In genomic region chr11:45840332-45840731, GRCm38 (mm10) we compare ENCODE assay signal across 22 mouse cellular contexts. TPM values are rescaled to one million over a fixed set of nuclear protein-coding genes. Genes with fewer than 3 reads are reported as not detected.
DNase-seq lines count a peak whose midpoint lies in the region; ATAC-seq and TF ChIP-seq lines count a peak whose summit lies in the region.
"Had no signal": no experiment of that assay in that cellular context is flagged by ENCODE, and none has a peak within 500 bp of the region (broad histone marks: within the 10 kb centered on the region; RNA-seq: fewer than 3 reads in every experiment).

No protein-coding gene starts in this region.

- H3K36me3 ChIP-seq in CH12.LX (replicated peaks in 1 of 2; ENCODE audit: control insufficient read depth in 1 of 2, insufficient read depth in 1 of 2, low read length in 1 of 2), result no peaks in the 10 kb centered on the region
- H3K36me3 ChIP-seq in myocyte (ENCODE audit: control insufficient read depth, insufficient read depth), result no peaks in the 10 kb centered on the region
- no peaks in the 10 kb centered on the region for H3K36me3 ChIP-seq in midbrain, embryonic 11.5 days (ENCODE audit: control insufficient read depth, insufficient read depth, low read length)
- no peaks in the 10 kb centered on the region for H3K36me3 ChIP-seq in midbrain, embryonic 15.5 days (replicated peaks)
- H3K36me3 ChIP-seq: G1E had no signal

- dilution Hi-C loops in CH12.LX (cut with MboI; ENCODE audit: extremely low pct_ligation_motif_present, extremely low pct_unique_long_range_greater_than_20kb, low sequenced_read_pairs), result no loop called here

- TF ChIP-seq EP300 in CH12.LX (IDR thresholded peaks at IDR 0.05; ENCODE audit: low read length), result peak; percentile 60; the same call in 1 of the 2 replicates

- H3K4me3 ChIP-seq in CH12.LX (replicated peaks in 1 of 3; ENCODE audit: low read depth in 2 of 3, low read length in 2 of 3, poor library complexity in 1 of 3) (no peak overlapping the region), myocyte (no peak overlapping the region)
- no peak overlapping the region for H3K4me3 ChIP-seq in midbrain, embryonic 11.5 days (ENCODE audit: low read depth, low read length)
- H3K4me3 ChIP-seq in midbrain, embryonic 15.5 days, result no peak overlapping the region

- no peak for TF ChIP-seq RAD21 in CH12.LX (IDR thresholded peaks at IDR 0.05; ENCODE audit: low read depth, low read length)

- no peaks in the 10 kb centered on the region for H3K27me3 ChIP-seq in CH12.LX (replicated peaks)
- H3K27me3 ChIP-seq in myocyte (ENCODE audit: control insufficient read depth, insufficient read depth, insufficient read length), result peaks cover 10% of the 10 kb centered on the region
- H3K27me3 ChIP-seq in midbrain, embryonic 11.5 days (ENCODE audit: control insufficient read depth, insufficient read depth, low read length), result no peaks in the 10 kb centered on the region
- H3K27me3 ChIP-seq in midbrain, embryonic 15.5 days (replicated peaks), result no peaks in the 10 kb centered on the region
- H3K27me3 ChIP-seq: Patski had no signal

- no peak overlapping the region for H3K27ac ChIP-seq in CH12.LX (ENCODE audit: insufficient read depth, low read depth)
- H3K27ac ChIP-seq in midbrain, embryonic 11.5 days (ENCODE audit: low read depth, low read length), result no peak overlapping the region
- no peak overlapping the region for H3K27ac ChIP-seq in midbrain, embryonic 15.5 days

- peak; percentile 16 for DNase-seq in CH12.LX (ENCODE audit: extremely low read depth)
- peak; percentile 29 for DNase-seq in NIH3T3 (ENCODE audit: low read depth)
- DNase-seq in midbrain, embryonic 11.5 days (ENCODE audit: low spot score, missing footprints), result no peak
- DNase-seq: adrenal gland, adult 2 months; adrenal gland, adult 8-10 months; adrenal gland, postnatal 10 days; adrenal gland, postnatal 14 days; adrenal gland, postnatal 25 days; adrenal gland, postnatal 36 days; B cell, adult 2 months; cerebellum, adult 11 months; cerebellum, adult 11-12 months; cerebellum, adult 18-20 months; cerebellum, adult 2 months; cerebellum, adult 8-10 months had no signal

- no peak for ATAC-seq in midbrain, embryonic 11.5 days (ENCODE audit: low FRiP score)
- ATAC-seq in midbrain, embryonic 15.5 days (replicated peaks), result no peak
- ATAC-seq in frontal cortex, adult (ENCODE audit: low TSS enrichment), result no peak
- ATAC-seq: activated CD4-positive, CD25-positive, alpha-beta regulatory T cell, adult 4 months; CD4-positive, CD25-positive, alpha-beta regulatory T cell, adult 4 months; Patski had no signal

- H3K9me3 ChIP-seq in CH12.LX (replicated peaks; ENCODE audit: low read length), result peaks cover 4% of the 10 kb centered on the region
- H3K9me3 ChIP-seq in midbrain, embryonic 11.5 days (ENCODE audit: control insufficient read depth, low read length), result no peaks in the 10 kb centered on the region
- H3K9me3 ChIP-seq in midbrain, embryonic 15.5 days, result no peaks in the 10 kb centered on the region

- peaks cover 2 to 4% of the 10 kb centered on the region in 2 experiments; a peak in 2 of 4 replicates for H3K4me1 ChIP-seq in CH12.LX (ENCODE audit: control insufficient read depth in 1 of 2, insufficient read depth in 2 of 2)
- peaks cover 4% of the 10 kb centered on the region for H3K4me1 ChIP-seq in midbrain, embryonic 11.5 days (ENCODE audit: control insufficient read depth, insufficient read depth, low read length)
- H3K4me1 ChIP-seq in midbrain, embryonic 15.5 days, result no peaks in the 10 kb centered on the region; the same call in 1 of the 2 replicates

- WGBS in midbrain, embryonic 11.5 days, result 88% methylated on average over 3 of the region's 3 CpGs
- 84% methylated on average over 3 of the region's 3 CpGs for WGBS in midbrain, embryonic 15.5 days

- TF ChIP-seq CTCF in CH12.LX (conservative IDR thresholded peaks at IDR 0.05 in 1 of 2, IDR thresholded peaks at IDR 0.05 in 1 of 2; ENCODE audit: low read depth in 2 of 2, low read length in 2 of 2), result no peak

- H3K4me2 ChIP-seq in CH12.LX (ENCODE audit: insufficient read depth, low read depth, poor library complexity, severe bottlenecking) (no peak overlapping the region), myocyte (ENCODE audit: low read depth) (no peak overlapping the region)
- no peak overlapping the region for H3K4me2 ChIP-seq in midbrain, embryonic 11.5 days
- no peak overlapping the region for H3K4me2 ChIP-seq in midbrain, embryonic 15.5 days

- no peak for TF ChIP-seq POLR2A in CH12.LX (IDR thresholded peaks at IDR 0.05; ENCODE audit: low read depth, low read length)
- TF ChIP-seq POLR2A in myocyte (IDR thresholded peaks at IDR 0.05; ENCODE audit: insufficient read length, low read depth), result no peak

- no peak overlapping the region for H3K9ac ChIP-seq in CH12.LX (ENCODE audit: insufficient read depth, low read depth)
- H3K9ac ChIP-seq in midbrain, embryonic 11.5 days (ENCODE audit: low read length), result no peak overlapping the region
- no peak overlapping the region for H3K9ac ChIP-seq in midbrain, embryonic 15.5 days

- H3ac ChIP-seq in myocyte (ENCODE audit: control insufficient read depth, insufficient read length), result no peak overlapping the region

- in situ Hi-C loops in CH12.LX (cut with MboI; ENCODE audit: low pct_ligation_motif_present, low pct_unique_long_range_greater_than_20kb, low sequenced_read_pairs), result no loop called here

- no peaks in the 10 kb centered on the region; the same call in 1 of the 2 replicates for H3K79me2 ChIP-seq in CH12.LX (replicated peaks; ENCODE audit: control insufficient read depth, extremely low read depth, insufficient read depth, poor library complexity, severe bottlenecking)
- no peaks in the 10 kb centered on the region for H3K79me2 ChIP-seq in myocyte (ENCODE audit: control insufficient read depth, insufficient read depth)

TF ChIP-seq in CH12.LX, 34 proteins besides CTCF, POLR2A, EP300 and RAD21:
- peak; percentile 47 for TF ChIP-seq JUND (conservative IDR thresholded peaks at IDR 0.05; ENCODE audit: low read depth, low read length)
- TF ChIP-seq MAFK (IDR thresholded peaks at IDR 0.05; ENCODE audit: insufficient replicate concordance, low read length), result peak; percentile 88
- TF ChIP-seq IRF4 (IDR thresholded peaks at IDR 0.05; ENCODE audit: low read depth, low read length), result peak; percentile 71
- no peak for TF ChIP-seq ELF1 (IDR thresholded peaks at IDR 0.05; ENCODE audit: low read depth, low read length)
- no peak for TF ChIP-seq GABPA (IDR thresholded peaks at IDR 0.05; ENCODE audit: insufficient replicate concordance, low read depth, low read length)
- no peak for TF ChIP-seq ZMIZ1 (IDR thresholded peaks at IDR 0.05; ENCODE audit: low read depth, low read length)
- TF ChIP-seq UBTF (IDR thresholded peaks at IDR 0.05; ENCODE audit: low read depth, low read length), result no peak
- TF ChIP-seq BHLHE40 (IDR thresholded peaks at IDR 0.05; ENCODE audit: low read depth, low read length), result peak; percentile 31; the same call in 1 of the 2 replicates
- TF ChIP-seq MAX (IDR thresholded peaks at IDR 0.05; ENCODE audit: low read length), result no peak
- TF ChIP-seq USF1 (IDR thresholded peaks at IDR 0.05; ENCODE audit: low read depth, low read length), result no peak
- no peak; the same call in 1 of the 2 replicates for TF ChIP-seq JUN (IDR thresholded peaks at IDR 0.05; ENCODE audit: insufficient read depth, low read depth, low read length)
- TF ChIP-seq HCFC1 (IDR thresholded peaks at IDR 0.05; ENCODE audit: low read depth, low read length), result no peak
TF ChIP-seq in CH12.LX: peak in this region for 4.

TF ChIP-seq in myocyte, 11 proteins besides CTCF, POLR2A, EP300 and RAD21:
- TF ChIP-seq REST (IDR thresholded peaks at IDR 0.05; ENCODE audit: insufficient read depth, insufficient read length), result no peak
- 0 out of 2 replicates have a peak, but pooled peaks have one; percentile 22 for TF ChIP-seq CEBPB (IDR thresholded peaks at IDR 0.05; ENCODE audit: insufficient read depth, poor library complexity, severe bottlenecking)
- no peak for TF ChIP-seq E2F4 (IDR thresholded peaks at IDR 0.05; ENCODE audit: insufficient read depth)
- TF ChIP-seq USF1 (IDR thresholded peaks at IDR 0.05; ENCODE audit: low read depth), result no peak
- no peak for TF ChIP-seq MYOD1 (IDR thresholded peaks at IDR 0.05; ENCODE audit: control insufficient read depth in 1 of 3, insufficient read length in 2 of 3, low read depth in 2 of 3)
TF ChIP-seq in myocyte: peak in this region for 1.

RNA-seq across cellular contexts. Expression of gene Clint1, which starts 11.5 kb away (rescaled TPM):
- total RNA-seq in CH12.LX (2012; rRNA removed) (54.1 and 60.5 TPM in 2 replicates), CH12.LX (2014; rRNA removed) (98.5 and 104 TPM in 2 replicates)
- polyA plus RNA-seq in CH12.LX (2012; ENCODE audit: insufficient read length, low read depth) (137 and 143 TPM in 2 replicates), myocyte (2012; fragmentation: generic; extraction: Trizol) (32.5 TPM)
- polyA plus RNA-seq in midbrain, embryonic 11.5 days (2014; fragmentation: Nextera tagmentation; extraction: Ambion mirVana), result 60.9 and 63.5 TPM in 2 replicates
- polyA plus RNA-seq in midbrain, embryonic 15.5 days (2015; fragmentation: Nextera tagmentation; extraction: Ambion mirVana), result 42.8 TPM in 2 replicates
